Mouse (Mus musculus): ENCODE data around the gene Aimp1.

Gene Aimp1

DNA sequence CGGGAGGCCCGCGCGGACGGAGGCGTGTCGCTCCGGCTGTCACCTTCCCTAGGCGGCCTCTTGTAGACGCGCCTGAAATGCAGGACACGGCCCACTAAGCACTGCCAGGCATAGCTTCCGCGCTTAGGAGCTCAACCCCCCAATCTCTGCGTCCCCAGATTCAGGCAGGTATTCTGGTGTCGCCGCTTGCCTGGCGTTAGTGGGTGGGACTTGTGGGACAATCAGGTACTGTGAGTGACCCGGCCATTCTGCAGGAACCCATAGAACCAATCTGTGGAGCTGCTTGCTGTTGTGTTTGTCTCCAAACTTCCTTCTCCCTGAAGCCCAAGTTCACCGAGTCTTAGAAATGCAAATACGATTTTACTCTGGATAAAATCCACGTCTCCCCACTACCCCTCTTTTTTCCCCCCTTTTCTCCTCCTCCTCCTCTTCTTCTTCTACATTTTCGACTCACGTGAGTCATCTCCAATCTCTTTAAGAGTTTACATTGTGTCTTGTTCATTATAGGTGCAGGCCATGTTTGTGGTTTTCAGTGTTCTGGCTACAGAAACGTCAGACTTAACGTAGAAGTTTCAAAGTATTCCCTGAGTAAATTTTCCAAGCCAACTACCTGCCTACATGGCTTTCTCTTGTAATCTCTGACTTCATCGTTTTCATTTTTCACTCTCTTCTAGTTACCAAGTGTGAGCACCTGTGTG, at the start of gene Aimp1:
Aimp1 (minus strand) TSS at position 140 of the 698 bp plus-strand sequence.
- DNase-seq (ENCODE audit: low spot score in 2 of 2) = no peak

DNA sequence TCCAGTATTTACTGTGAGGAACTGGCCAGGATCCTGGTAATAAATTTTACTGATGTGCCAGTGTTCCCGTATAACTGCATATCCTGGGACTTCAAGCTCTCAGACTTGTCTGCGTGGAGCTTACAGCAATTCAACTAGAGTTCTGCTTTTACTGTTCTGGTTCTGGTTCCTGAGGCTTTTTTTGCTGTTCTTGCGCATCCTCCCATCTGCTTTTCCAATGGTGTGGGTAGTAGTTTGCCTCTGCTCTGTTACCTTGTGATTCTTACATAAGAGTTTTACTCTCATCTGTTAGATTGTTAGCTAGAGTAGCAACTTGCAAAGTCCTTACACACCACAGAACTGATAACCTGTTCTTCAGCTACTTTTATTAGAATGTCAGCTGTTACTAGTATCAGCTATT, 40.2 kb upstream of the Aimp1 start:
- no peak for DNase-seq (ENCODE audit: low spot score in 2 of 2)

DNA sequence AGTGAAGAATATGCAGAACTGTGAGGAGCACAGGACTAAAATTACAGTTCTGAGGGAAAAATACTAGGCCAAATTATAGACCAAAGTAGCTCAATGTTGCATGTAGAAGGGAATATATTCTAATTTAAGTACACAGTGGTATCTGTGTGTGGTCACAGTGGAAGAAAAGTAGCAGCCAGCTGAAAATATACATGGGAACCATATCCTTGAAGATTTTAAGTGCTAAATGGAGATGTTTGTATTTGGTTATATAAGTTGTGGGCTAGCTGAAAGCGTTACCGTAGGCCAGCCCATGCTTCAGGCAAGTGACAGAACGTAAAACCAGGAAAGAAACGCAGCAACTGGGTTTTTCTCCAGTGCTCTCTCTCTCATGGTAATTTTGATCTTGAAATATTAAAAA, 33.1 kb upstream of the Aimp1 start:
- no peak for DNase-seq (ENCODE audit: low spot score in 2 of 2)

DNA sequence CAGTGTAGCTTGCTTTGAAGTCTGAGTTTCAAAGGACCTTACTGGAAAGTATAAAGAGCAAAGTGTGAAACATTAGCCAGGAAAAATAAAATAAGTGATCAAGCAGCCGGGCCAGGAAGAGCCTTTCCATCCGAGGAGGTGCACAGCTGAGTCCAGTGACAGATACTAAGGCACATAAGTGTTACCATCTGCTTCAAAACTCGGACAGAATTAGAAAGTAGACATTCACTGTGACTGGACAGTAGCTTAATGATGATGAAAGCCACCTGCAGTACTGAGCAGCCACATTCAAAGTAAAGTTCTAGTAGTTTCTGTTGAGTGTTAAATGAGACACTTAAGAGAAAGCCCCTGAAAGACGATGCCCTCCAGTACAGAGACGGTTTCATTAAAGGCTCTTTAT, 29.7 kb upstream of the Aimp1 start:
- DNase-seq (ENCODE audit: low spot score in 2 of 2) = no peak

DNA sequence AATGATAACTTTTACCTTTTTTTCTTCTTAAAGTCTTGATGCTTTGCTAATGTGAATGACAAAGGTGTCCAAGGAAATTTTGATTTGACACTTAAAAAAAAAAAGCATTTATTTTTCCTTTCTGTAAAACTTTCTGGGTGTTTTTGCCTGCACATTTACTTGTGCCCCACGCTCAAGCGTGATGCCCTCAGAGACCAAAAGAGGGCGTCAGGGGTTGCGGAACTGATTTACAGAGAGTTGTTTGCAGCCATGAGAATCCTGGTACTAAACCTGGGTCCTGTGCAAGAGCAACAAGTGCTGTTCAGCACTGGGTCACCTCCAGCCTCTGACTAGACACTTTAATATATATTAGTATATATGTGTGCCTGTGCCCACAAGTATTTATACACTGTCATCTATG, 22.8 kb upstream of the Aimp1 start:
- DNase-seq (ENCODE audit: low spot score in 2 of 2) = no peak

DNA sequence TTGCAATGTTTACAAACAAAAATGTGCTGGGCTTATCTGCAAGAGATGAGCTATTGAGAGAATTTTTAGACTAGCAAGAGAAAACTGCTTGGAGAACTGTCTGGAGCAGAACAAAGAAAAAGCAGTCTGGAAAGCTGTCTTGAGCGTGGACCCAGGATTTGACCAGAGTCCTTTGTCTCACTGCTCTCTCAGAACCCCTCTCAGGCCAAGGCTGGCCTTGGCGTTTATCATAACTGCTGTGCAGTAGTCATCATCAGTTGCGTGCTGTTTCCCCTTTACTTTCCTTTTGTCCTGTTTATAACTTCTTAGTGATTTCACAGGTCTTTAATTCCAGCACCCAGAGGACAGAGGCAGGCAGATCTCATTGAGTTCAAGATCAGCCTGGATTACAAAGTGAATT, 20.0 kb upstream of the Aimp1 start:
- no peak for DNase-seq (ENCODE audit: low spot score in 2 of 2)

DNA sequence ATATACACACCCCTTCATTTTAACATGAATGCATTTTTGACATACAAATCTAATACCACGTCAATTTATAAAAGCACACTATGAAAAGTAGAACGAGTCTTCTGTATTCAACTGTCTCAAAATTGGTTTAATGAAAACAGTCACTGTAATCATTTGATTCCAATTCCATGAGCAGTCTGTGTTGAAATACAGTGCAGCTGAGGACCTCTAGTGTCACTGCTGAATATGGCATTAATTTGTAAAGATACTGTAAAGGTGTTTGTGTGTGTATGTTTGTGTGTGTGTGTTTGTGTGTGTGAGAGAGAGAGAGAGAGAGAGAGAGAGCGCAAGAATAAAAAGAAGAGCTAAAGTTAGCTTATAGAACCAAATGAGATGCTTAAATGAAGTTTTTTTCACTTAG, 17.2 kb upstream of the Aimp1 start:
- no peak for DNase-seq (ENCODE audit: low spot score in 2 of 2)

DNA sequence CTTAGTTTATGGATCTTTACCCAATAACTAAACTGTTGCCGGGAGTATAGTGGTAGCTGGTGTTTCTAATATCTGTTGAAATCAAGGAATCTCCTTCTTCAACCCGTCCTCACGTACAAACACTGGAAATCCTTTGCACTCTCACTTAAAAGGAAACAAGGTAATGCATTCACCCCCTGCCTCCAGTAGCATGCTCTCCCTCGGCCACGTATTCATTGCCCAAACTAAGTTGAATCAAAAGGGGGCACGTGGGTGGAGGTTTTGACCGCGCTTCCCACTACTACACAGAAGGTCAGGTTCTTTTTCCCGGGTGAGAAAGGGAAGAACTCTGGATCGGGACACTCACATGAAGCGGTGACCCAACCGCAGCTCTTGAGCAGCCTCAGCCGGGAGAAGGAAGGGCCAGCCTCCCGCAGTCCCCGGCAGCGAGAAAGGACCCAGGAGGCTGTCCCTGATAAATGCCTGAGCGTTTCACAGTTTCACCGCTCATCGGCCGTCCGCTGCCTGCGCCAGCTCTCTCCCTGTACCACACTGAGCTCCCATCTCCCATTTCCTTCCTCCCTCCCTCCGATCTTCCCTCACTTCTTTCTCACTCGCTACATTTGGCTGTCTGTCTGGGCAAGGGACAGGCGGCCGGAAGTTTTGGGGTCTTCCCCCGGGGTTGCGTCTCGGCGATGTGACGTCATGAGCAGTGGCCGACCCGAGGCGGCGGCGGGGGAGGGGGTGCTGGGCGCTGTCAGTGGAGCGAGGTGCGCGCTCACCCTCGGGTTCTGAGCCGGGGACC, 531 bp downstream of the Aimp1 start, which contains the start of gene Tbck:
Tbck (plus strand) TSS at position 698 of the 784 bp plus-strand sequence.
- DNase-seq (ENCODE audit: low spot score in 2 of 2) = peak; percentile 90 to 93

DNA sequence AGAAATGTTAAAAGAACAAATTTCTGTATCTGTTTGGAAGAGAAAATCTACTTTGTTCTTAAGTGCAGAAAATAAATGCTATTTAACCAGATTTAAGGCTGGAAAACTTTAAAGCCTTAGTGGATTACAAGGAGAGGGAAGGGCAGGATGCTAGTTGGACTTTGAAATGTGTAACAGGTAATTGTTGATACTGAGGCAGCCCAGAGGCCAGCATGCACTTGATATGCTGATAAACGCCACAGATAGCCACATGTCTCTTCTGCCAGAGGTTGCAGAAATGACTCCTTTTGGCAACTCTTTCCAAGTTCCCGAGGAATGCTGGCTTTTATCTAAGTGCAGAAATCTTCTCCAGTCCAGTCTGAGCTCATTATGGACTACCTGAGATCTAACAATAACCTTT, 6.7 kb downstream of the Aimp1 start:
- DNase-seq (ENCODE audit: low spot score in 2 of 2) = no peak

DNA sequence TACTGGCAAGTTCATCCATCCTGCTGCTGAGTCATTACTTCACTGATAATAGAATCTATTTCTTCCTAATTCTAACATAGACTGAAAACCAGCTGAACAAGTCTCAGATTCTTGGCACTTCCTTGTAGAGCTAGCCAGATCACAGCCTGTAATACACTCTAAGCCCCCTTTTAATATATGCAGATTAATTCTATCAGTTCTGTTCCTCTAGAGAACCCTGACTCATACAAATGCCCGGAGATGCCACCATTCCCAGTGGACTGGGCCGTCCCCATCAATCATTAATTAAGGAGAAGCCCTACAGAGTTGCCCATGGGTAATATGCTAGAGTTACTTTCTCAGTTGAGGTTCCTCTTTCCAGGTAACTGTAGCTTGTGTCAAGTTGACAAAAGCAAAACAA, 28.2 kb downstream of the Aimp1 start:
- no peak for DNase-seq (ENCODE audit: low spot score in 2 of 2)

DNA sequence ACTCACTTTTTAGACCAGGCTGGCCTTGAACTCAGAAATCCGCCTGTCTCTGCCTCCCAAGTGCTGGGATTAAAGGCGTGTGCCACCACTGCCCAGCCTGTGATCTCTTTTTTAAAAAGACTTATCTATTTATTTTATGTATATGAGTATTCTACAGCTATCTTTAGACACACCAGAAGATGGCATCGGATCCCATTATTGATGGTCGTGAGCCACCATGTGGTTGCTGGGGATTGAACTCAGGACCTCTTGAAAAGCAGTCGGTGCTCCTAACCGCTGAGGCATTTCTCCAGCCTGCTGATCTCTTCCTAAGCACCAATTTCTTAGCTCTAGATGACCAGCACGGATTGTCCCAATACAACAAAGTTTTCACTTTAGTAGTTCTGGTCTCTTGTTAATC, 30.2 kb downstream of the Aimp1 start:
- no peak for DNase-seq (ENCODE audit: low spot score in 2 of 2)

DNA sequence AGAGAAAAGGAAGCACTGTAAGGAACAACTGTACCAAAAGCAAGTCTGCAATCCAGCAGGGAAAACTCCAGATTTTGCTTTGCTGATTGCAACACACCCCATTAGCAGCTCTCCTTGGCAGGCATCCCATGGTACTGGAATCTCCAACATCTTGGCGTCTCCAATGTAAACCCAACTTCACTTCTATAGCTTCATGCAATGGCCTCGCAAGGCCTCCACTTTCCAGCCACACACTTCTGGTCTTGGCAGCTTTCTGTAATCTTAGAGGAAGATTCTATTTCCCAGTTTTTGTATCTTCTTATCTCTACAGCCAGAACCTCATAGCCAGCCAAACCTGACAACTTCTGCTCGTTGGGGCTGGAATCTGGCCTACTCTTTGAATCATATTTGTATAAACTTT, 32.4 kb downstream of the Aimp1 start:
- DNase-seq (ENCODE audit: low spot score in 2 of 2) = peak in 1 of 2 experiments; percentile 26

DNA sequence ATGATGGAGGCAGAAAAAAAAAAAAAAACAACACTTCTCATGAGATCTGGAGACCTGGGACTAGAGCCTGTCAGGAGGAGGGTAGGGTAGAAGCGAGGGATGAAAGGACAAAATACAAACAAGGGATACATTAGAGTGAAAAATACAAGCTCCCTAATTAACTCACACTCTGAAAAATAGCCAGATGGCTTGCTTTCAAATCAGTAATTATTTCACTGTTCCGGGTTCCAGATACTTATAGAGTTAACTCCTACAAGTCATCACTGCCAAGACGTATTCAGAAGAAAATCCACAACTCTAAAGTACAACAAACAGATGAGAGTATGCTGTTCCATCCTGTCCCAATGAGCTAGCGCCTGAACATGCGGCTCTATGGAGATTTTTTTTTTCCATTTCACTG, 34.0 kb downstream of the Aimp1 start:
- DNase-seq (ENCODE audit: low spot score in 2 of 2) = no peak

DNA sequence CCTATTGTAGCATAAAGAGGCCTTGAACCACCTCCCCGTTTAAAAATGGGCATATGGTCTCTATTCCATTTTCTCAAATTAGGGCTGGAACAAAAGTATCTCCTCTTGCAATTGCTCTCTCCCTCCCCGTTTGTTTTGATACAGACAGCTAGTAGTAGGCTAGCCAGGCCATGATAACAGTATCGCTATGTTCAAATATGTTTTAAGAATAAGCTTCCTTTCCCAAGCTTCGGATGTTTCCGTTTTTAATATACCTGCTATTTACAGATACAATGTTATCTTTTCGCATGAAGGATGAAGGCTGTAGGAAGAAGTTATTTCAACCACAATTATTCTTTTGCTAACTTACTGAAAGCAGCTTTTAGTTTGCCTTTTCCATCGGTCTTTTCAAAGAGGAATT, 34.8 kb downstream of the Aimp1 start:
- no peak for DNase-seq (ENCODE audit: low spot score in 2 of 2)

DNA sequence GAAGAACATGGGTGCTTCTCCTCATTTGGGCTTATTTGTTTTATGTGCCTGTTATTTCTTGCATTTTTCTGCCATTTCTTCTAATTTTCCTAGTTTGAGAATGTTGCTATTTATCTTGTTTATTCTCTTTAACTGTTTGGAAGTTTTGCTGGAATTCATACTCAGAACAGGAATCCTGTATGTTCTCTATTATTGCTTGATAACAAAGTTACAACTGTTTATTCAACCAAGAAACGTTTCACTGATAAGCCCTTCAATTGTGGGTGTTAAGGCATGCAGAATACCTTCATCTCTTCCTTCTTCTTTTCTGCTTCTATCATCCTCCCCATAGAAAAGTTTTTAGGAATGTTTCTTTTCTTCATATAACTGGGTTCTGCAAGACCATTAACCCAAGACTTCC, 37.4 kb downstream of the Aimp1 start:
- no peak for DNase-seq (ENCODE audit: low spot score in 2 of 2)

DNA sequence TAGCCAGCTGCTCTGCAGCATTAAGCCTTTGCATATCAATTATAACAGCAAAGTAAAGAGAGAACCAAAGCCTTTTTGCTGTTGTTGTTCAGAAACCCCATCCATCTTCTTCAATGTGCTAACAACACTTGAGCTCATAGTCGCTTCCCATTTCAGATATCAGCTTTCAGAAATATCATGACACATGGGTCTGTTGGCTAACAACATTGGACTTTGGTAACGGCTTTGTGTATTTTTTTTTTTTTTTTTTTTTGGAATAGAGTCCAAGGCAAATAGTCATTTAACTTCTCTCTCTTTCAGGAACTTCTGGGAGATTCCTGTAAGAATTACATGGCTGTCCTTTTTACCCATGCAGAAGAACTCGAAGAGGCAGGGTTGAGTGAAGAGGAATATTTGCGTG, 40.1 kb downstream of the Aimp1 start:
- no peak for DNase-seq (ENCODE audit: low spot score in 2 of 2)

DNA sequence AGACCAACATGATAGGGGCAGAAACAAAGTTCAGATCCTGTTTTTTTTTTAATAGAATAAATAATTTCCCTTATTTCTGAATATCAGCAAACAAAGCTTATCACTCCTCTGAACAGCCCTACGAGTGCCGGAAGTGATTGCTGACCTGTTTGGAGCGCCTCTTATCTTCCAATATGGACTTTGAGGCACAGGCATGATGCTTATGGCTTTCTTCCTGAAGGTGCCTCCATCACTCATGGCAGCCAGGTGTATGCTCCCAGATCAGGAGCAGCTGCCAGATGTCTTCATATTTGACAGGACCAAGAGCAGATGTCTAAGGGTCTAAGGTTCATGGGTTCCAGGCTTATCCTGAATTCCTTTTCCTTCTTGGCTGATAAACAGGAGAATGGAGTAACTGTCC, 47.1 kb downstream of the Aimp1 start:
- DNase-seq (ENCODE audit: low spot score in 2 of 2) = no peak

DNA sequence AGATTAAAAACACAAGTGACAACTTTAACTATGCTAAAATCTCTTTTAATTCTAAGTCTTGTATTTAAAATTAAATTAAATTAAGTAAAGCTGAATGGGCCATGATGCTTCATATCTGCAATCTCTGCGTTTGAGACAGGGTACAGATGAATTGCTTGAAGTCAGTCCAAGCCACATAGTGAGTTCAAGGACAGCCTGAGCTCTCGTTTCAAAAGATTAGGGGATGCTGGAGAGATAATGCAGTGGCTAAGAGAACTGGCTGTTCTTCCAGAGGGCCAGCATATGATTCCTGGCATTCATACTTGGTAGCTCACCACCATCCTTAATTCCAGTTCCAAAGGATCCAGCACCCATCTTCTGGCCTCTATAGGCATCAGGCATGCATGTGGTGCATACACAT, 50.9 kb downstream of the Aimp1 start:
- no peak for DNase-seq (ENCODE audit: low spot score in 2 of 2)

DNA sequence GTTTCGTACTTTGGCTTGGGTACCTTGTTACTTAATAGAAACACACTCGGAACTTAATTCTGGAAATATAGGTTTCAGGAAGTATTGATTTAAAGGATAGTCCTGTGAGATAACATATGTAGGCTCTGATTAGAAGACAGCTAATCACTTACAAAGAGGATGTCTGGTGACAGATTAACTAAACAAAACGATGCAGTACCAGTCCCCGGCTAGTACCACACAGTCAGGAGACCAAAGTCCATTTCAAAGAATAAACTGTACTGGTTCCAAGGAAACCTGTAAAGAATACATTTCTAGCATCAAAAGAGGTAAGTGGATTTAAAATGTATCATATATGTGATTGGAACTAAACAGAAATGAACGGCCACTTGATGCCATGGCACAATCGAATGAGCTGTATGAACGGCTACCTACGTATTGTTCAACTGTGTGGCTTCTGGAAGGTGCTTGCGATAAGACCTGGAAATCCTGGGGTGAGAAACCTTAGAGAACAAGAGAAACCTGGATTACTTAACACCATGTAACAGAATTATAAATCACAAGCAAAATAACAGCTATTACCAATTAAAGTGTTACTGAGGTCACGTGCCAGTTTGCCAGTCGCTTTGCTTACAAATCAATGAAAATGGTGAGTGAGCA, 54.5 kb downstream of the Aimp1 start, which contains the start of gene Gimd1:
Gimd1 (plus strand) TSS at position 220 of the 639 bp plus-strand sequence.
- DNase-seq (ENCODE audit: low spot score in 2 of 2) = no peak

DNA sequence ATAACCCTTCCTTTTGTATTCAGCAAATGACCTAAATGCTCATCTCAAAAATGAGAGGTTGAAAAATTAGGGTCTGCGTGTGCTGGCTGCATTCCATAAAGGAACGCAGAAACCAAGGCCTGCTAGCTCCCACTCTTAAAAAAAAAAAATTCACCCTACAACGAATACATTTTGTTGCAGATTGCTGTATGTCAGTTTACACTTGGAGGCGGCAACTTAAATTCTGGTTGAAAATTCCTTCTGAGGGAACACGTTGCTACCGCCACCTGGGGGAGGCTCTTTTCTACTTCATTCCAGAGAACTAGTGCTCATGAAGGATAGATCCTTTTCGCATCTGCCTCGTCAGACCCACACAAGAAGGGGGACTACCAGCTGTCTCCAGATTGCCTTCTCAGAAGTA, 55.4 kb downstream of the Aimp1 start:
- no peak for DNase-seq (ENCODE audit: low spot score in 2 of 2)

All from urinary bladder, postnatal 4 days (tissue).